Mouse (Mus musculus) heart, adult 9 months (tissue): Measurements from ENCODE around the gene Hk2.

ENCODE experiments used
- DNase-seq, 2 experiments: peaks; one replicate each; pipeline ENCODE4 v3.0.0; 2022; ENCODE audit warnings: low spot score in 2 of 2

Gene Hk2

GRCm38 (mm10) chr6:82774321-82774764 lies at the start of gene Hk2:
Gene Hk2, minus strand, starts transcription at chr6:82774454.
- DNase-seq = peak; percentile 90 to 91

GRCm38 (mm10) chr6:82821758-82822253 lies 47.6 kb upstream of the Hk2 start:
- peak in 1 of 2 experiments; percentile 24 for DNase-seq

- no peak for DNase-seq
Measured at GRCm38 (mm10) chr6:82820716-82821115, 46.5 kb upstream of the Hk2 start.

GRCm38 (mm10) chr6:82814821-82815220 lies 40.6 kb upstream of the Hk2 start:
- DNase-seq = no peak

GRCm38 (mm10) chr6:82807984-82808700 lies 33.9 kb upstream of the Hk2 start:
- no peak for DNase-seq

- DNase-seq = no peak
Measured at GRCm38 (mm10) chr6:82806971-82807370, 32.7 kb upstream of the Hk2 start.

GRCm38 (mm10) chr6:82806503-82806902 lies 32.2 kb upstream of the Hk2 start:
- DNase-seq = no peak

GRCm38 (mm10) chr6:82805894-82806293 lies 31.6 kb upstream of the Hk2 start:
- DNase-seq = no peak

GRCm38 (mm10) chr6:82804984-82805383 lies 30.7 kb upstream of the Hk2 start:
- peak in 1 of 2 experiments; percentile 12 for DNase-seq

- no peak for DNase-seq
Measured at GRCm38 (mm10) chr6:82798202-82798737, 24.0 kb upstream of the Hk2 start.

GRCm38 (mm10) chr6:82797300-82797839 lies 23.1 kb upstream of the Hk2 start:
- no peak for DNase-seq

GRCm38 (mm10) chr6:82790864-82791263 lies 16.6 kb upstream of the Hk2 start:
- no peak for DNase-seq

- no peak for DNase-seq
Measured at GRCm38 (mm10) chr6:82783906-82784305, 9.7 kb upstream of the Hk2 start.

GRCm38 (mm10) chr6:82780802-82781393 lies 6.6 kb upstream of the Hk2 start:
- DNase-seq = no peak

- no peak for DNase-seq
Measured at GRCm38 (mm10) chr6:82780369-82780768, 6.1 kb upstream of the Hk2 start.

GRCm38 (mm10) chr6:82777124-82777654 lies 2.9 kb upstream of the Hk2 start:
- no peak for DNase-seq

- DNase-seq = no peak
Measured at GRCm38 (mm10) chr6:82775386-82775785, 1.1 kb upstream of the Hk2 start.

GRCm38 (mm10) chr6:82773261-82774131 lies 758 bp downstream of the Hk2 start:
- no peak for DNase-seq

- no peak for DNase-seq
Measured at GRCm38 (mm10) chr6:82772451-82773101, 1.7 kb downstream of the Hk2 start.

GRCm38 (mm10) chr6:82771981-82772409 lies 2.3 kb downstream of the Hk2 start:
- DNase-seq = no peak

- DNase-seq = no peak
Measured at GRCm38 (mm10) chr6:82771059-82771458, 3.2 kb downstream of the Hk2 start.
